In the genomic region with DNA sequence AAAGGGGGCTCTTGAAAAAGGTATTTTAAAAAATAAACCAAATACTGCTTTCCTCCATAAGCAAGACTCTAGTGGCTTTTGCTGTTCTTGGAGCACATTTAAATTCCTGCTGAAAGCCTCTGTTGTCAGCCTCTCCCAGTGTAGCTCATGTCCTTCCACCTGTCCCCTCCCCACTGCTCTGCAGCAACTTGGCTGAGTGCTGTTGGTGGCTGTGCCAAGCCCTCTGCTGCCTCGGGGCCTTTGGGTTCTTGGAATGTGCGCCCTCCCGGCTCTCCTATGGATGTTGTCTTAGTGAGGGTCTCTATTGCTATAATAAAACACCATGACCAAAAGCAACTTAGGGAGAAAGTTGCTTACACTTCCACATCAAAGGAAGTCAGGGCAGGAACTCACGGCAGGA, we compare ENCODE assay signal across 16 mouse cellular contexts. TPM values are rescaled to one million over a fixed set of nuclear protein-coding genes. Genes with fewer than 3 reads are reported as not detected.
DNase-seq lines count a peak whose midpoint lies in the region; ATAC-seq and TF ChIP-seq lines count a peak whose summit lies in the region.
"Had no signal": no experiment of that assay in that cellular context is flagged by ENCODE, and none has a peak within 500 bp of the region (broad histone marks: within the 10 kb centered on the region; RNA-seq: fewer than 3 reads in every experiment).

No protein-coding gene starts in this region.

- DNase-seq in cerebellum, adult 9-10 months = peak; percentile 33
- DNase-seq in cerebellum, adult 9-11 months = no peak
- peak; percentile 64 to 76 for DNase-seq in cerebellum, postnatal 14 days
- no peak for DNase-seq in cerebellum, adult 11 months
- DNase-seq in cerebellum, postnatal 36 days = peak; percentile 17 to 18
- no peak for DNase-seq in cerebellum, adult 11-12 months
- no peak for DNase-seq in stomach, postnatal 0 days (ENCODE audit: low spot score)
- DNase-seq: adrenal gland, adult 2 months; adrenal gland, postnatal 10 days; adrenal gland, postnatal 25 days; forebrain, postnatal 0 days had no signal

- no peak overlapping the region for H3K4me3 ChIP-seq in stomach, postnatal 0 days (ENCODE audit: low read depth, low read length)
- H3K4me3 ChIP-seq: embryonic facial prominence, embryonic 10.5 days; embryonic facial prominence, embryonic 12.5 days; forebrain, embryonic 13.5 days; forebrain, embryonic 15.5 days had no signal

- no peak for TF ChIP-seq EP300 in stomach, postnatal 0 days (optimal IDR thresholded peaks at IDR 0.05)

- no peak overlapping the region for H3K9ac ChIP-seq in stomach, postnatal 0 days (ENCODE audit: low read length)
- H3K9ac ChIP-seq: embryonic facial prominence, embryonic 12.5 days; forebrain, embryonic 13.5 days; forebrain, embryonic 15.5 days; forebrain, postnatal 0 days had no signal

- no peaks in the 10 kb centered on the region for H3K9me3 ChIP-seq in stomach, postnatal 0 days (ENCODE audit: control insufficient read depth, low read length)
- H3K9me3 ChIP-seq: embryonic facial prominence, embryonic 10.5 days; embryonic facial prominence, embryonic 12.5 days; forebrain, embryonic 13.5 days; forebrain, embryonic 15.5 days had no signal

- no peak overlapping the region for H3K27ac ChIP-seq in stomach, postnatal 0 days (replicated peaks)
- H3K27ac ChIP-seq: embryonic facial prominence, embryonic 10.5 days; embryonic facial prominence, embryonic 12.5 days; forebrain, embryonic 13.5 days; forebrain, embryonic 15.5 days had no signal

- no peak for ATAC-seq in stomach, postnatal 0 days (ENCODE audit: low FRiP score, low TSS enrichment)
- ATAC-seq: forebrain, embryonic 13.5 days; forebrain, embryonic 15.5 days; forebrain, postnatal 0 days had no signal

- H3K27me3 ChIP-seq in stomach, postnatal 0 days (ENCODE audit: control insufficient read depth, insufficient read depth, low read length) = no peaks in the 10 kb centered on the region
- H3K27me3 ChIP-seq: embryonic facial prominence, embryonic 12.5 days; forebrain, embryonic 13.5 days; forebrain, embryonic 15.5 days had no signal

- H3K36me3 ChIP-seq in stomach, postnatal 0 days (ENCODE audit: control insufficient read depth, insufficient read depth, low read length) = no peaks in the 10 kb centered on the region
- H3K36me3 ChIP-seq: embryonic facial prominence, embryonic 10.5 days; embryonic facial prominence, embryonic 12.5 days; forebrain, embryonic 15.5 days had no signal

- H3K4me1 ChIP-seq in stomach, postnatal 0 days (replicated peaks; ENCODE audit: control insufficient read depth, insufficient read depth) = no peaks in the 10 kb centered on the region; the same call in 1 of the 2 replicates
- H3K4me1 ChIP-seq: forebrain, embryonic 13.5 days; forebrain, embryonic 15.5 days had no signal

- no peak overlapping the region for H3K4me2 ChIP-seq in stomach, postnatal 0 days (replicated peaks; ENCODE audit: low read depth)
- H3K4me2 ChIP-seq: embryonic facial prominence, embryonic 12.5 days; forebrain, embryonic 13.5 days; forebrain, embryonic 15.5 days had no signal

- 58% methylated on average over 4 of the region's 4 CpGs for WGBS in stomach, postnatal 0 days

- TF ChIP-seq CTCF in stomach, postnatal 0 days (IDR thresholded peaks at IDR 0.05; ENCODE audit: low read depth) = no peak

RNA-seq across cellular contexts. Expression of gene Drc3, which starts 16.3 kb away (rescaled TPM):
- polyA plus RNA-seq in stomach, postnatal 0 days (2015; fragmentation: Nextera tagmentation; extraction: Ambion mirVana) = 0.69 and 0.93 TPM in 2 replicates
- polyA plus RNA-seq: C2C12 had no signal

RNA-seq across cellular contexts. Expression of gene Tom1l2, which starts 16.7 kb away (rescaled TPM):
- 15.9 and 19.4 TPM in 2 replicates for polyA plus RNA-seq in stomach, postnatal 0 days (2015; fragmentation: Nextera tagmentation; extraction: Ambion mirVana)

RNA-seq across cellular contexts. Expression of gene Gid4, which starts 47.5 kb away (rescaled TPM):
- 10.9 and 12.0 TPM in 2 replicates for polyA plus RNA-seq in stomach, postnatal 0 days (2015; fragmentation: Nextera tagmentation; extraction: Ambion mirVana)

RNA-seq across cellular contexts. Expression of gene Atpaf2, which starts 48.8 kb away (rescaled TPM):
- polyA plus RNA-seq in stomach, postnatal 0 days (2015; fragmentation: Nextera tagmentation; extraction: Ambion mirVana) = 30.5 and 30.7 TPM in 2 replicates

Comparison
In these comparisons a context has a peak if more than half of its experiments do, and no peak if none do; other contexts are left out.
1. DNase-seq: peak in cerebellum, adult 9-10 months (single experiment), cerebellum, postnatal 14 days (2 of 2) and cerebellum, postnatal 36 days (2 of 2); none in cerebellum, adult 9-11 months (single experiment), cerebellum, adult 11 months (single experiment), cerebellum, adult 11-12 months (single experiment) and stomach, postnatal 0 days (single experiment).